Mouse (Mus musculus) layer of hippocampus, adult 8-10 months (tissue): Measurements from ENCODE around the gene Arhgap44. TPM values are rescaled to one million over a fixed set of nuclear protein-coding genes. Genes with fewer than 3 reads are reported as not detected.

ENCODE experiments used
- DNase-seq, 2 experiments: peaks; one replicate each; pipeline ENCODE4 v3.0.0; 2022; ENCODE audit warnings: low spot score in 2 of 2
- microRNA-seq, 2 experiments: library from miRNA; unstranded; fragments of <30 nt; microRNA quantifications; one replicate each; pipeline ENCODE4 v1.2.0; 2022
- total RNA-seq, 4 experiments: library from RNA; stranded (reverse); gene quantifications; 2 replicates each; pipeline ENCODE4 v1.2.4; 2022

Arhgap44 gene
- total RNA-seq, 4 experiments from 2014 or later, result 110 to 119 (median 112) TPM

DNA sequence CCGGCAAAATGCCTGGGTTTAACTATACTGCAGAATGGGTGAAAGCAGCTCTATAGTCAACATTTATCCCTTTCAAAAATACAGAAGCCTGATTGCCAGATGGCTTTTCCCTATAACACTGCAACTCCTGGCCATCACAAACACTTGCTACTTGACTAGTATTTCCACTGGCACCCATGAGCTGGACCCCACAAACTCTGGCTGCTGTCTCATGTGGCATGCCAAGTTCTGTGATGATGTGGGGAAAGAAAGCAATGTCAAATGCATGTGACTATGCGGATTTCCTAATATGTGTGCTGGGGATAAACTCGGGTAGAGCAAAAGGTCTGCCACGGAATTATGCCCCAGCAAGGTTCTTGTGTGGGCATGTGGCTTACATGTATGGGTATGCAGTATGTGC, 156.7 kb downstream of the Arhgap44 start:
- DNase-seq, result no peak

DNA sequence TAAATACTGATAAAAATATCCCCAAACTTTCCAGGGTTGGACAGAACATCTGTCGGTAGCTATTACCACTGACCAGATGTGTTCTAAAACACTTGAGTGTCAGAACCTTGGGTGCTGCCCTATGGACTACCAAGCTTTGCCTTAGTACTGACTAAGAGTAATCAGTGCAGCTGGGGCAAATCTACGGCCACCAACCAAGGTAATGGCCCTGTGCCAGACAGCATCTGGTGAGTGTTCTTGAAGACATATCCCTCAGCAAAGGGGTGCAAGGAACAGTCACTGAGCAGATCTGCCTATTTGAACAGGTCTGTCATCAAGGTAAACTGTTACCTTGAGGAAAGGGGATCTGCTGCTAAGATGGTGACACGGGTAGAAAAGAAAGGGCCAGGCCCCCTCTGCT, 157.9 kb downstream of the Arhgap44 start:
- no peak for DNase-seq

GRCm38 (mm10) chr11:65003611-65004010, 159.2 kb downstream of the Arhgap44 start:
- DNase-seq, result no peak

- no peak for DNase-seq
These were observed 161.0 kb downstream of the Arhgap44 start for GRCm38 (mm10) chr11:65001729-65002128.

GRCm38 (mm10) chr11:64999685-65000084, 163.1 kb downstream of the Arhgap44 start:
- DNase-seq, result no peak

GRCm38 (mm10) chr11:64998439-64998838, 164.3 kb downstream of the Arhgap44 start:
- no peak for DNase-seq

DNA sequence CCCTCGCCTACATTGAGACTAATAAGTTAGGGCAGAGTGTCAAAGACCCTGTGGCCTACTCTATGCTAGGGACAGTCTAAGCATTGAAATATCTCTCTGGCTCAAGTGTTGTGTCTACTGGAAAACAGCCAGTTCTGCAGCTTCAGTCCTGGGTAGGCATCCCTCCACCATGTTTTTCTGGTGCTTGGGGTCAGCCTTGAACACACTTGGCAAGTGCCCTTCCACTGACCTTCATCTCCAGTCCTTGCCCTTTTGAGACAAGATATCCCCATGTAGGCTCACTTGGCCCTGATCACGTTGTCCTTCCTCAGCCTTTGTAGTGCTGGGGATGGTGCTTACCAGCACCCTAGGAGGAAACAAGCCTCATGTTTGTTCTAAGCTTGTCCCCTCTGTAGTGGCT, 174.2 kb downstream of the Arhgap44 start:
- DNase-seq, result no peak

DNA sequence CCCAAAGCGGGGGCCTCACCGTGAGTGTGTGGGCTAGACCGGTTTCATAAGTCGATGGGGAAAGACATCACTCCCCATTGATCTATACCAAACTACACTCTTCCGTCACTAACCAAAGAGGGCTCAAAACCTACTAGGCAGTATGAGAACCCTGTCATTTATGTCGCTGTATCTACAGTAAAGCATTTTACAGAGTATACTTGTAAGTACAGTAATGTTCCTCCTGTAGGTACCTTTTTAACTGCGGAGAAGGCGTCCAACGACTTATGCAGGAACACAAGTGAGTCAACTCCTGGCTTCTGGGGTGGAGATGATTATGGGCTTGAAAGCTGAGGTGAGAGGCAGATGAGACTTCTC, 183.3 kb downstream of the Arhgap44 start:
- no peak for DNase-seq

DNA sequence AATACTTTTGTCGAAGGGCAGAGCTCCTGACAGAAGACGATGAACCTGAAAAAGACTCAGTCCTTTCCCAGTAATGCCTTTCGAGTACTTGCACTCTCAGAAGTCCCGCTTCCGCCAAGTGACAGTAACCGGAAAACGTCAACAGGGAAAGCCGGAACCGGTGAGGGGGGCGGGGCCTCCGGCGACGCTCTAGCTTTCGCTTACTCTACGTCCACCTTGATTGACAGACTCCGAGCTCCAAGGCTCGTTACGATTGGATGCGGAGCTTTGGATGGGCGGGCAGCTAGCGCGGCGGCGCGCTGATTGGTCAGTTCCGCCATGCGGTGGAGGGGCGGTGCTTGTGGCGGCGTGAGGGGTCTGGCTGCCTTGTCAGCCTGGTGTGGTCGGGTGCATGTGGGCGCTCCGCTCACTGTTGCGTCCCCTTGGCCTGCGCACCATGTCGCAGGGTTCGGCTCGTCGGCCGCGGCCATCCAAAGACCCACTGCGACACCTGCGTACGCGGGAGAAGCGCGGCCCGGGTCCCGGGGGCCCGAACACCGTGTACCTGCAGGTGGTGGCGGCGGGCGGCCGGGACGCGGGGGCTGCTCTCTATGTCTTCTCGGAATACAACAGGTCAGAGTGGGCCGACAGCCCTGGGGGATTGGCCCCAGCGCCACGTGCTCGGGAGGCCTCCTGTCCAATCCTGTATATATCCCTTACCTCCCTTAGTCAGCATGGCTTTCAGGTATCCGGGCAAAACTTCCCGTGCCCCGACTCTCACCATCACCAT, 183.9 kb downstream of the Arhgap44 start, which contains the start of gene Elac2:
Elac2 (plus strand) TSS at position 319 of the 769 bp plus-strand sequence.
- DNase-seq, result peak; percentile 98 to 99

DNA sequence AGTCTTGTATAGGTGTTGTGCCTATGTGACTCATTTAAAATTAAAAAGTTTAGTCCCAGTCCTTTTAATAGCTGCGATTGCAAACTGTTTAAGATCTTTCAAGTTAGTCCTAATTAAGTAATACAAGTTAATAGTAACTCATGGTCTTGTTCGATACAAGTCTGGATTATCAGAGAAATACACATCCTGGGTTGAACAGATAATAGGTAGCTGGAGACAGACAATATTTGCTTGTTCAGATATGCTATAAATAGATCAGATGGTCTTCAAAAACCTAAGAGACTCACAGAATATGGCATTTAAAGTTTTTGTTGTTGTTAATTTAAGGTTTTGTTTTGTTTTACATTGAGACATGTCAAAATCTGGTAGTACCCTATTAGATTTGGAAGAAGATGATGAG, 190.3 kb downstream of the Arhgap44 start:
- no peak for DNase-seq

- DNase-seq, result no peak
These were observed 191.2 kb downstream of the Arhgap44 start for GRCm38 (mm10) chr11:64971471-64971988.

- no peak for DNase-seq
These were observed 193.8 kb downstream of the Arhgap44 start for GRCm38 (mm10) chr11:64968939-64969342.

DNA sequence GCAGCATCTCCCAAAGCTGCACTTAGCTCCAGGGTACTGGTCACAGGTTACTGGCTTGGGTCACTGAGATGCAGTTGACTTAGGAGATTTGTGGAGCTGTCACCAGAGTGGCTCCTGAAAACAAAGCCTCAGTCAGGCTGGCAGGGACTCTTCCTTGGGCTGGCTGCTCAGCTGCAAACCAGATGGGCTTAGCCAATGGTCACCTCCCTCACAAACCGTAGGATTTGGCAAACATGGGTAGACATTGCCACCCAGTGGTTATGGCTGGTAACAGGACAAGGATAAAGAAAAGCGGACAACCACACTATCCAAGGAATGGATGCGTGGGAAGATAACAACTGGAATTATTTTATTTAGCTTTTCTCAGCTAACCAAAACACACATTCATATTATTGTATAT, 194.3 kb downstream of the Arhgap44 start:
- peak; percentile 61 to 79 for DNase-seq

DNA sequence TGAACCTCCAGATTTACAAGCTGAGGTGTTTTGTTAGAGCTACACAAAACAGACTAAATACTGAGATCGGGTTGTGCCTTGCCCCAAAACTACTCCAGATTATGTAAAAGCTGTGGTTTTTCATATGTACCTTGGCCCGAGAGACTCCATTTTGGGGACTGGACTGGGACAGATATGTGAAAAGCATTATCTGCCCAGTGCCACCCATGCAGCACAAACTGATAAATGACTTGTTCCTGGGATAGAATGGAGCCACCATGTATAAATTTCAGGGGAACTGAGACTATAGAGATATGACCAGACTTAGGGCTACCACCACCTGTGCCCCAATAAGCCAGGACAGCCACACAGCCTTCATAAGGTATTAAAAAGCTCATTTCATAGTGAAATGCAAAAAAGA, 200.1 kb downstream of the Arhgap44 start:
- no peak for DNase-seq

DNA sequence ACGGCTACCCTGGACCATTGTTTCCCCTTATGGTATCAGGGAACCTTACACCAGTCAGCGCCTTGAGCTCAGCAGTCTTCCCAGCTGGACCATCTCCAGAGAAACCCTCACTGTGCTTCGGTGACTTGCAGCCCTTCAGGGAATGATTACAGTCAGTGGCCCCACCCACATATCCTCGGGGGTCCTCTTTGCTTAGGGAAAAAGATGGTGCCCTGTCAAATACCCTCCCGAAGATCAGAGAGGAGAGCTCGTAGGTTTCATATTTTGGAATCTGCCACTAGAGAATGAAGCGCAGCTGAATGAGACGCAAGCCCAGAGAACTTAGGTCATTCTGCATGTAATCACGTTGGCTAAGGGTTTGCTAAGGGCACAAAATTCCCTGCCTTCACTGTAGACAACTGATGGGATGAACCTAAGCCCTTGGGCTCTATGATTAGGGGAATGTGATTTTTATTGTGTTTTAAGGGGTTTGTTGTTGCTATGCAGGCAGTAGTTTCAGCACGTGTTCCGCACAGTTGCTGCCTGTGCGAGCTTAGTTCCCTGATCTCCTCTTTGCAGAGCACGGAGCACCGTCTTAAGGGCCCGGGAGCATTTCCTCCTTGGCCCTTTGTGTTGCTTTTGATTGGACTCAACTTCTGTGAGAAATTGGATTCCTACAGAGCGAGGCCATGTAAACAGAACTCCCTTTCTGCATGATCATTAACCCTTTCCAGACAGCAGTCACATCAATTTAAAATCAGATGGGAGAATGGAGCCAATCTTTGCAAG, 205.6 kb downstream of the Arhgap44 start:
- DNase-seq, result no peak

Small RNAs within 50 kb of the gene (microRNA-seq; reads per million reads assigned to microRNA genes)
- gene Gm25991, result 0 reads per million in 2 experiments

Other genes starting within 250 kb of the Arhgap44 start
- 10 to 100 TPM; 24.0 to 26.5 (median 25.8) TPM for gene Elac2, start 183.9 kb downstream of the Arhgap44 start, total RNA-seq
- 1 to 10 TPM; 2.1 to 5.2 (median 2.7) TPM for gene 1700086D15Rik, start 3.1 kb downstream of the Arhgap44 start, total RNA-seq
- gene Myocd, start 107.0 kb upstream of the Arhgap44 start, total RNA-seq, result 1 to 10 TPM in 2 of 4 experiments, under 1 TPM in 2; 0.10 to 1.8 (median 0.93) TPM